Mouse (Mus musculus) spleen, postnatal 4 days (tissue): ENCODE measurements around the gene C1ql2.

Source experiments
- DNase-seq, 2 experiments: peaks; one replicate each; pipeline ENCODE4 v3.0.0; 2022; ENCODE audit warnings: low spot score in 2 of 2

C1ql2 gene

GRCm38 (mm10) chr1:120340419-120341171, at the start of gene C1ql2:
Gene C1ql2 (plus strand): TSS chr1:120340582.
- DNase-seq, result peak in 1 of 2 experiments; percentile 63

- DNase-seq, result no peak
Measured at GRCm38 (mm10) chr1:120291709-120292108, 48.7 kb upstream of the C1ql2 start.

- DNase-seq, result no peak
Measured at GRCm38 (mm10) chr1:120293803-120294202, 46.6 kb upstream of the C1ql2 start.

GRCm38 (mm10) chr1:120296936-120297335, 43.4 kb upstream of the C1ql2 start:
- no peak for DNase-seq

GRCm38 (mm10) chr1:120305801-120306200, 34.6 kb upstream of the C1ql2 start:
- no peak for DNase-seq

- no peak for DNase-seq
Measured at GRCm38 (mm10) chr1:120321270-120322021, 18.9 kb upstream of the C1ql2 start.

GRCm38 (mm10) chr1:120323131-120323561, 17.2 kb upstream of the C1ql2 start:
- no peak for DNase-seq

- DNase-seq, result peak in 1 of 2 experiments; percentile 77
Measured at GRCm38 (mm10) chr1:120327714-120328113, 12.7 kb upstream of the C1ql2 start.

GRCm38 (mm10) chr1:120328212-120328611, 12.2 kb upstream of the C1ql2 start:
- no peak for DNase-seq

- peak in 1 of 2 experiments; percentile 70 for DNase-seq
Measured at GRCm38 (mm10) chr1:120331841-120332240, 8.5 kb upstream of the C1ql2 start.

GRCm38 (mm10) chr1:120337970-120338369, 2.4 kb upstream of the C1ql2 start:
- DNase-seq, result no peak

GRCm38 (mm10) chr1:120341172-120341675, 842 bp downstream of the C1ql2 start:
- DNase-seq, result peak in 1 of 2 experiments; percentile 65

GRCm38 (mm10) chr1:120341811-120342370, 1.5 kb downstream of the C1ql2 start:
- DNase-seq, result no peak

GRCm38 (mm10) chr1:120342371-120342821, 2.0 kb downstream of the C1ql2 start:
- DNase-seq, result peak; percentile 33 to 82

GRCm38 (mm10) chr1:120345001-120345400, 4.6 kb downstream of the C1ql2 start:
- no peak for DNase-seq

- no peak for DNase-seq
Measured at GRCm38 (mm10) chr1:120354387-120354786, 14.0 kb downstream of the C1ql2 start.

GRCm38 (mm10) chr1:120357371-120358274, 17.2 kb downstream of the C1ql2 start:
- no peak for DNase-seq

- DNase-seq, result no peak
Measured at GRCm38 (mm10) chr1:120363638-120364037, 23.3 kb downstream of the C1ql2 start.

GRCm38 (mm10) chr1:120368138-120368537, 27.8 kb downstream of the C1ql2 start:
- no peak for DNase-seq

GRCm38 (mm10) chr1:120374131-120374530, 33.7 kb downstream of the C1ql2 start:
- no peak for DNase-seq

GRCm38 (mm10) chr1:120374832-120375231, 34.5 kb downstream of the C1ql2 start:
- no peak for DNase-seq
